Mouse (Mus musculus) G1E (cell line): Measurements from ENCODE around the gene Arf3. TPM values are rescaled to one million over a fixed set of nuclear protein-coding genes. Genes with fewer than 3 reads are reported as not detected.

ENCODE experiments used
- ATAC-seq: 2 replicates; pipeline ENCODE4 v1.8.0; 2016; ENCODE audit warnings: mild to moderate bottlenecking; ENCODE audit not compliant: insufficient number of reproducible peaks, poor library complexity, low FRiP score, severe bottlenecking; ENCODE audit errors: extremely low read depth
- DNase-seq: peaks from one replicate; pipeline ENCODE4 v3.0.0; 2012; ENCODE audit warnings: low spot score
- H3K27me3 ChIP-seq: 2 replicates; pipeline ENCODE4 v1.6.1; 2012; ENCODE audit warnings: mild to moderate bottlenecking, low read length, inconsistent platforms; ENCODE audit not compliant: insufficient read depth
- H3K36me3 ChIP-seq: replicated peaks from 2 replicates; pipeline ENCODE3; 2012; ENCODE audit warnings: mild to moderate bottlenecking, inconsistent platforms
- H3K4me1 ChIP-seq: 2 replicates; pipeline ENCODE4 v1.6.1; 2012; ENCODE audit warnings: low read depth, low read length, inconsistent platforms, mixed read lengths; ENCODE audit not compliant: insufficient read depth
- H3K4me3 ChIP-seq: 2 replicates; pipeline ENCODE4 v1.5.1; 2012; ENCODE audit warnings: low read depth, mild to moderate bottlenecking, inconsistent platforms, low read length, moderate library complexity, mixed read lengths
- H3K9me3 ChIP-seq: replicated peaks from 2 replicates; pipeline ENCODE4 v1.6.1; 2012; ENCODE audit warnings: inconsistent platforms
- CTCF ChIP-seq: IDR thresholded peaks from 2 replicates; pipeline ENCODE4 v1.5.1; 2012; ENCODE audit warnings: low read depth, low read length, inconsistent platforms, mixed read lengths
- GATA1 ChIP-seq: IDR thresholded peaks from 2 replicates; pipeline ENCODE4 v1.6.1; 2012; ENCODE audit warnings: borderline replicate concordance, low read length, inconsistent platforms, mixed read lengths
- GATA2 ChIP-seq: IDR thresholded peaks from 2 replicates; pipeline ENCODE4 v1.6.1; 2012; ENCODE audit warnings: low read depth, low read length, inconsistent platforms, borderline replicate concordance
- POLR2AphosphoS5 ChIP-seq: IDR thresholded peaks from 2 replicates; pipeline ENCODE4 v1.6.1; 2012; ENCODE audit warnings: low read depth, low read length, inconsistent platforms; ENCODE audit not compliant: insufficient replicate concordance
- TAL1 ChIP-seq: conservative IDR thresholded peaks from 2 replicates; pipeline ENCODE4 v1.6.1; 2012; ENCODE audit warnings: low read depth, low read length, inconsistent platforms, mixed read lengths
- polyA plus RNA-seq: library from polyadenylated mRNA; stranded (reverse); fragments of >175 nt; gene quantifications from 2 replicates; pipeline ENCODE4 v1.2.3, GENCODE M21; 2012
- total RNA-seq, 2 experiments: library from RNA; stranded (forward) in 1 of 2; stranded (reverse) in 1 of 2; fragments of 200-1000 nt in 1 of 2; fragments of >200 nt in 1 of 2; fragmentation: Nextera tagmentation in 1 of 2; gene quantifications; 2 replicates each; pipeline ENCODE4 v1.2.3; 2014 to 2017

The Arf3 gene
- total and polyA plus RNA-seq, 3 experiments = 41.6 to 65.0 (median 58.2) TPM

DNA sequence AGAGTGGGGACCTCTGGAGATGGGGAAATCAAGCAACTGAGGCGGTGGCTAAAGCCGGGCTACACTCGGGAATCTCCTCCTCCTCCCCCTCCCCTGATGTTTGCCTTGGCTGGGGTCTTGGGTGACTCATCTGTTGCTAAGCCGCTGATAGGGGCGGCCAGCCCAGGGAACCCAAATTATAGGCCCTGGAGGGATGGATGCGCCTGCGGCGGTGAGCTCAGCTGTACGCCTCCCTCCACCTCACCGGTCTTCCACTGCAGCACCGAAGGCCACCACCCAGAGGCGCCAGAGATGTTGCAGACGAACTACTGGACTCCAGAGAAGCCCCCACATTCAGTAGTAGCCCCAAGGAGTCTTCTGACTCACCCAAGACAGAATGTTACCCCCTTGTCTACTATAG lies 17.6 kb upstream of the Arf3 start:
- Histone ChIP-seq H3K9me3 (0 out of 2 replicates have a peak, but pooled peaks cover 3% of the 10 kb centered on the region), H3K36me3 (no peaks in the 10 kb centered on the region), H3K4me3 (no peak overlapping the region), H3K4me1 (peaks cover 31% of the 10 kb centered on the region), H3K27me3 (peaks cover 57% of the 10 kb centered on the region)
- TF ChIP-seq TAL1 (no peak), CTCF (no peak), GATA1 (no peak), POLR2AphosphoS5 (no peak), GATA2 (no peak)
- ATAC-seq (no peak), DNase-seq (no peak)

DNA sequence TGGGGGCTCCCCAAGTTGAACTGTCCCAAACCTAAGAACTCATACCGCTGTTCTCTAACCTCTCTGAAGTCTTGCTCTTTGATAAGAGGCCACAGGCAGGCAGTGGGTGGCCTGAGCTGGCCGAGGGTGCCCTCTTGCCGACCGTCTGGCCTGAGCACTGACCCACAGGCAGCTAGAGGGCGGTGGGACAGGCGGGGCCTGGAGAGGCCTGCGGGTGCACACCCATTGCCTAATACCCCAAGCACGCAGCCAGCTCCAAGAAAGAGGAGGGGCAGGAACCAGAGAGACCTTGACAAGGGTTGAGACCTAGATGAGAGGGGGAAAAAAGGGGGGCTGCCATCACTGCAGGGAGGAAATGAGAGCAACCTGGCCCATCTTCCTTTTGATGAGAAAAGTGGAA lies 17.1 kb upstream of the Arf3 start:
- peaks cover 56% of the 10 kb centered on the region for H3K27me3 ChIP-seq
- H3K4me1 ChIP-seq = peaks cover 31% of the 10 kb centered on the region
- no peak overlapping the region for H3K4me3 ChIP-seq
- ATAC-seq (no peak), DNase-seq (no peak)
- TF ChIP-seq CTCF (no peak), TAL1 (no peak), GATA1 (no peak), GATA2 (no peak), POLR2AphosphoS5 (no peak)
- H3K36me3 ChIP-seq = no peaks in the 10 kb centered on the region
- 0 out of 2 replicates have a peak, but pooled peaks cover 3% of the 10 kb centered on the region for H3K9me3 ChIP-seq

DNA sequence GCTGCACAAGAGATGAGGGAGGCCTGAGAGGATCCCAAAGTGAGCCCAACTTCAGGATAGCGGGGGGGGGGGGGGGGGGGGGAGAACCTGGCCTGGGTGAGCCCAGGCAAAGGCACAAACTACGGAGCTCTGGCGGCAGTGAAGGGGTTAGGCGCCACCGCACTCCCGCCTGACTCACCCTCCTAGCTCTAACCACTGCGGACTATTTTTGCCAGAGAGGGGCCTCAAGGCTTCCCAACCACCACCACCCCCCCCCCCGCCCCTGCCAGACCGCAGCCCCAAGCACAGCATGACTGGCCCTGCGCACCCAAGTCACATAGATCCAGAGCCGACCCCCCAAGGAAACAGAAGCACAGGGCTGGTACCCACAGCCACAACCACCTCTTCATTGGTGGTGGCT lies 15.8 kb upstream of the Arf3 start:
- H3K36me3 ChIP-seq = no peaks in the 10 kb centered on the region
- DNase-seq (no peak), ATAC-seq (no peak)
- TF ChIP-seq POLR2AphosphoS5 (no peak), GATA2 (no peak), CTCF (no peak), TAL1 (no peak), GATA1 (no peak)
- no peak overlapping the region for H3K4me3 ChIP-seq
- peaks cover 29% of the 10 kb centered on the region for H3K4me1 ChIP-seq
- 0 out of 2 replicates have a peak, but pooled peaks cover 3% of the 10 kb centered on the region for H3K9me3 ChIP-seq
- peaks cover 64% of the 10 kb centered on the region for H3K27me3 ChIP-seq

DNA sequence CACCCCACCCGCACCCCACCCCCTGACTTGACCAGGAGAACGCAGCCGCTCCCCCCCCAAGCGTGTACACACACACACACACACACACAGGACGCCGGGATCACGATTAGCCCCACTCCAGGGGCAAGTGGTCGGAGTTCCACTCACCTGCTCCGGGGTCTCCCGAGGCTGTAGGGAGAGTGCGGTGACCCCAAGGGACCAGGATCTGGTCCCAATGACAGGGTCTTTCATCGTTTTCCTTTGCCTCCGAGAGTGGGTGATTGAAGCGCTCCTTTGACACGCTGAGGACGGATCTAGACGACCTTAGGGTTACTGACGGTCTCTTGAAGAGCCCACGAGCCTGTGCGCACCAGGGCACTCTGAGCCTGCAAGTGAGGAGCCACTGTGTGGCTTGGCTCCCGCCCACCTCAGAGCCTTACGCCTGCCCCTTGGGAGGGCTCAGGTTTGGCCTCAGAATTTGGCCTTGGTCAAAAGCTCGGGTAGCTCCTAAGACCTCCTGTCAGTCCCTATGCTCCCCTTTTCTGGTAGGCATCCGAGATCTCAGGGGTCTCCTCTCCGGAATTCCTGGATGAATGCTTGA lies 15.3 kb upstream of the Arf3 start:
- DNase-seq = no peak
- peaks cover 64% of the 10 kb centered on the region for H3K27me3 ChIP-seq
- no peak for TF ChIP-seq CTCF
- TF ChIP-seq GATA1 = no peak
- TF ChIP-seq POLR2AphosphoS5 = no peak
- no peak for TF ChIP-seq TAL1
- TF ChIP-seq GATA2 = no peak
- H3K36me3 ChIP-seq = no peaks in the 10 kb centered on the region
- 0 out of 2 replicates have a peak, but pooled peaks cover 3% of the 10 kb centered on the region for H3K9me3 ChIP-seq
- peaks cover 30% of the 10 kb centered on the region for H3K4me1 ChIP-seq
- ATAC-seq = no peak
- peak overlapping the region; percentile 54; the same call in 1 of the 2 replicates for H3K4me3 ChIP-seq

DNA sequence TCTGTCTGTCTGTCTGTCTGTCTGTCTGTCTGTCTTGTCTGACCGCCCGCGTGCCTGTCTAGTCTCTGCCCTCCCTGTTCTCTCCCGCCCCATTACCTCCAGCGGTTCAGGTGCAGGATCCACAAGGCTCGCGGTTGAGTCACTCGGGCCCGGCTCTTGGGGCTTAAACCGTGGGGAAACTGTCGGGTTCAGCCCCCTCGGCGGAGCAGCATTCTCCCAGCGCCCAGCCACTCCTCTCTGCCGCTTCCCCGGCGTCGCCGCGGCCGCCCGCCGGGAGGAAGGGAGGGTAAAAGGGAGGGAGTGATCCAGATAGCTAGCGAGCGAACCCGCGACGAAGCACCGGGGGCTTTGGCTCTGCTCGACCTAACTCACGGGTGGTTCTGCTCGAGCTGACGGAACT lies 14.7 kb upstream of the Arf3 start, which contains the start of gene Wnt10b:
Gene Wnt10b (minus strand): TSS at position 389 of the 400 bp plus-strand sequence.
- Histone ChIP-seq H3K9me3 (0 out of 2 replicates have a peak, but pooled peaks cover 3% of the 10 kb centered on the region), H3K4me3 (peak within 1 kb of the TSS; percentile 54; the same call in 1 of the 2 replicates), H3K27me3 (peaks cover 68% of the 10 kb centered on the region), H3K4me1 (peaks cover 35% of the 10 kb centered on the region), H3K36me3 (no peaks in the 10 kb centered on the region)
- TF ChIP-seq CTCF (no peak), GATA1 (no peak), GATA2 (no peak), POLR2AphosphoS5 (no peak), TAL1 (no peak)
- ATAC-seq (no peak), DNase-seq (no peak)

DNA sequence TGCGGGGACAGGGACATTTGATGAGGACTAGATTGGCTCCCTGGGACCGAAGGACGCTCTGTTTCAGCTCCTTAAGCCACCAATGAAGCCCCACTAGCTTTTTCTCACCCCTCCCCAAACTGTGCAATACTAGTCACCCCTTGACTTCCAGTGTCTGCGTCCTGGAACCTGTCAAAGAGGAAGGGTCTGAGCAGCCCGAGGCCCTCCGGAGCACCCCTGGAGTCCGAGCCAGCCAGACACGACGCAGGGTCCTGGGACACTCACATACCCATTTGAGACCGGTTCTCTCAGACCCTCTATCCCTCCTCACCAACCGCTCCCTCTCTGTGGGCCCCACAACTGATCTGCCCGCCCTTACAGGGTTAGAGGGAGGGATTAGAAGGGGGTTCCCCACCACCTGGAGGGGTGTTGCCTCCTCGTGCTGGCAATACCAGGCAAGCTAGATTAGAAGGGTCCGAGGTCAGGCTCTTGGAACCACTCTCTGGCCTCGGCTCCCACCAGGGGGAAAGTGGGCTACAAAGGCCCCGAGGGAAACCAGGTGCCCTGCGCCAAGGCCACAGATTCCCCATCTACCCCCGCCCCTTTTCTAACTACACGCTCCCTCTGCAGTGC lies 14.1 kb upstream of the Arf3 start:
- TF ChIP-seq POLR2AphosphoS5 (no peak), GATA1 (no peak), CTCF (no peak)
- no peaks in the 10 kb centered on the region for H3K36me3 ChIP-seq
- peaks cover 70% of the 10 kb centered on the region for H3K27me3 ChIP-seq
- ATAC-seq (no peak), DNase-seq (no peak)
- H3K4me3 ChIP-seq = no peak overlapping the region; the same call in 1 of the 2 replicates
- peaks cover 41% of the 10 kb centered on the region for H3K4me1 ChIP-seq
- 0 out of 2 replicates have a peak, but pooled peaks cover 3% of the 10 kb centered on the region for H3K9me3 ChIP-seq
